16 mouse cellular contexts compared by ENCODE assay signal in the genomic region with DNA sequence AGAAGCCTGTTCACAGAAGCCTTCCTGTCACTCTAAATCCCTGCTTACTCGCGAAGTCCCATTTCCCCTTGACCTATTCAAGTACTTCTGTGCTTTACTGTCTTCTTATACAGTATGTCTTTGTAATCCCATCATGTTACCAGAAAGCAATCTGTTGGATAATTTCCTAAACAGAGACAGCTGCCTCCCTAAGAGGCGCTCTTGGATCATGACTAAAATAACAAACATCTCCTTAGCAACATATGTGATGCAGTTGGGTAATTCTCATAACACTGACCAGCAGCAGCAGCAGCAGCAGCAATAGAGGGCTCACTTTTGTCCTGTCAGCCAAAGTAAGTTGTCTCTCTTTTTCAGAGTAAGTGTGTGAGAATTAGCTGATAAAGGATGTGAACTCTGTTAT.
A peak's percentile ranks its signal among the peaks of the same experiment; 100 is the strongest.
DNase-seq lines count a peak whose midpoint lies in the region; ATAC-seq and TF ChIP-seq lines count a peak whose summit lies in the region.
"Had no signal": no experiment of that assay in that cellular context is flagged by ENCODE, and none has a peak within 500 bp of the region (broad histone marks: within the 10 kb centered on the region; RNA-seq: fewer than 3 reads in every experiment).

No protein-coding gene starts in this region.

- no peak for TF ChIP-seq POLR2A in thymus, adult 2 months (IDR thresholded peaks at IDR 0.05; ENCODE audit: control insufficient read depth, extremely low read depth, insufficient read depth, low read length, poor library complexity)

- peak; percentile 25 for DNase-seq in hindbrain, embryonic 14.5 days (ENCODE audit: low spot score)
- no peak for DNase-seq in hindbrain, embryonic 11.5 days (ENCODE audit: low spot score)
- peak; percentile 6 for DNase-seq in midbrain, embryonic 14.5 days
- DNase-seq in midbrain, embryonic 10.5 days (ENCODE audit: low spot score): no peak
- no peak for DNase-seq in thymus, adult 2 months
- DNase-seq in T-cell, adult 2 months (ENCODE audit: low spot score): no peak
- DNase-seq: adrenal gland, postnatal 10 days; cerebellum, adult 9-10 months; gastrocnemius, postnatal 36 days; kidney, adult 9 months; liver, postnatal 0 days had no signal

- 50% methylated on average over 3 of the region's 3 CpGs for WGBS in hindbrain, embryonic 14.5 days
- WGBS in hindbrain, embryonic 11.5 days: 70% methylated on average over 3 of the region's 3 CpGs
- WGBS in midbrain, embryonic 14.5 days: 48% methylated on average over 3 of the region's 3 CpGs
- 73% methylated on average over 3 of the region's 3 CpGs for WGBS in midbrain, embryonic 10.5 days
- WGBS in intestine, embryonic 16.5 days: 55% methylated on average over 3 of the region's 3 CpGs
- WGBS in thymus, adult 2 months: 92% methylated on average over 3 of the region's 3 CpGs

- H3K36me3 ChIP-seq in hindbrain, embryonic 14.5 days (replicated peaks; ENCODE audit: control insufficient read depth, insufficient read depth): no peaks in the 10 kb centered on the region
- H3K36me3 ChIP-seq in hindbrain, embryonic 11.5 days (ENCODE audit: control insufficient read depth, insufficient read depth, low read length): no peaks in the 10 kb centered on the region
- no peaks in the 10 kb centered on the region for H3K36me3 ChIP-seq in midbrain, embryonic 14.5 days (ENCODE audit: control insufficient read depth, insufficient read depth, low read length)
- H3K36me3 ChIP-seq in midbrain, embryonic 10.5 days: no peaks in the 10 kb centered on the region
- H3K36me3 ChIP-seq in intestine, embryonic 16.5 days (ENCODE audit: control insufficient read depth, insufficient read depth, low read length): no peaks in the 10 kb centered on the region
- no peaks in the 10 kb centered on the region for H3K36me3 ChIP-seq in thymus, adult 2 months (ENCODE audit: control insufficient read depth, insufficient read depth, low read length)
- H3K36me3 ChIP-seq: heart, embryonic 12.5 days; hindbrain, embryonic 15.5 days; limb, embryonic 15.5 days; neural tube, embryonic 15.5 days had no signal

- H3K4me2 ChIP-seq in hindbrain, embryonic 14.5 days (replicated peaks): no peak overlapping the region
- H3K4me2 ChIP-seq in hindbrain, embryonic 11.5 days (replicated peaks; ENCODE audit: low read depth, low read length): no peak overlapping the region
- H3K4me2 ChIP-seq in midbrain, embryonic 14.5 days (ENCODE audit: low read length): no peak overlapping the region
- no peak overlapping the region for H3K4me2 ChIP-seq in intestine, embryonic 16.5 days (ENCODE audit: low read depth, low read length)
- H3K4me2 ChIP-seq: heart, embryonic 12.5 days; hindbrain, embryonic 15.5 days; limb, embryonic 15.5 days; neural tube, embryonic 15.5 days had no signal

- no peaks in the 10 kb centered on the region for H3K4me1 ChIP-seq in hindbrain, embryonic 14.5 days (replicated peaks; ENCODE audit: control insufficient read depth, insufficient read depth, low read length)
- H3K4me1 ChIP-seq in hindbrain, embryonic 11.5 days (replicated peaks; ENCODE audit: control insufficient read depth, insufficient read depth, low read length): no peaks in the 10 kb centered on the region
- H3K4me1 ChIP-seq in midbrain, embryonic 14.5 days (ENCODE audit: control insufficient read depth, insufficient read depth, low read length): no peaks in the 10 kb centered on the region
- H3K4me1 ChIP-seq in midbrain, embryonic 10.5 days: no peaks in the 10 kb centered on the region
- H3K4me1 ChIP-seq in intestine, embryonic 16.5 days (ENCODE audit: control insufficient read depth, insufficient read depth, low read length): no peaks in the 10 kb centered on the region
- H3K4me1 ChIP-seq in thymus, adult 2 months (replicated peaks; ENCODE audit: control insufficient read depth, insufficient read depth, low read length): no peaks in the 10 kb centered on the region
- H3K4me1 ChIP-seq: heart, embryonic 12.5 days; hindbrain, embryonic 15.5 days; limb, embryonic 15.5 days; neural tube, embryonic 15.5 days had no signal

- H3K4me3 ChIP-seq in hindbrain, embryonic 14.5 days (replicated peaks; ENCODE audit: low read length): no peak overlapping the region
- H3K4me3 ChIP-seq in hindbrain, embryonic 11.5 days (ENCODE audit: low read depth, low read length): no peak overlapping the region
- H3K4me3 ChIP-seq in midbrain, embryonic 14.5 days (replicated peaks; ENCODE audit: low read depth, low read length): no peak overlapping the region
- H3K4me3 ChIP-seq in midbrain, embryonic 10.5 days: no peak overlapping the region
- no peak overlapping the region for H3K4me3 ChIP-seq in intestine, embryonic 16.5 days (ENCODE audit: low read length)
- H3K4me3 ChIP-seq in thymus, adult 2 months (ENCODE audit: control insufficient read depth, insufficient read depth, low read length): no peak overlapping the region
- H3K4me3 ChIP-seq: heart, embryonic 12.5 days; hindbrain, embryonic 15.5 days; limb, embryonic 15.5 days; neural tube, embryonic 15.5 days had no signal

- no peak overlapping the region for H3K27ac ChIP-seq in hindbrain, embryonic 14.5 days
- H3K27ac ChIP-seq in hindbrain, embryonic 11.5 days (ENCODE audit: low read depth, low read length): no peak overlapping the region
- H3K27ac ChIP-seq in midbrain, embryonic 14.5 days (replicated peaks; ENCODE audit: low read depth, low read length): no peak overlapping the region
- H3K27ac ChIP-seq in midbrain, embryonic 10.5 days (replicated peaks): no peak overlapping the region
- no peak overlapping the region for H3K27ac ChIP-seq in intestine, embryonic 16.5 days (ENCODE audit: low read length)
- H3K27ac ChIP-seq in thymus, adult 2 months (ENCODE audit: control insufficient read depth, insufficient read depth, low read length): no peak overlapping the region
- H3K27ac ChIP-seq: hindbrain, embryonic 15.5 days; limb, embryonic 15.5 days; neural tube, embryonic 15.5 days had no signal

- no peaks in the 10 kb centered on the region for H3K9me3 ChIP-seq in hindbrain, embryonic 14.5 days (ENCODE audit: control insufficient read depth, low read length)
- H3K9me3 ChIP-seq in hindbrain, embryonic 11.5 days (ENCODE audit: control insufficient read depth, low read length): no peaks in the 10 kb centered on the region
- H3K9me3 ChIP-seq in midbrain, embryonic 14.5 days (ENCODE audit: control insufficient read depth, low read length): no peaks in the 10 kb centered on the region
- H3K9me3 ChIP-seq in midbrain, embryonic 10.5 days (replicated peaks): no peaks in the 10 kb centered on the region
- H3K9me3 ChIP-seq in intestine, embryonic 16.5 days (ENCODE audit: control insufficient read depth, low read length): no peaks in the 10 kb centered on the region
- H3K9me3 ChIP-seq: heart, embryonic 12.5 days; hindbrain, embryonic 15.5 days; limb, embryonic 15.5 days; neural tube, embryonic 15.5 days had no signal

- no peaks in the 10 kb centered on the region for H3K27me3 ChIP-seq in hindbrain, embryonic 14.5 days (ENCODE audit: control insufficient read depth, insufficient read depth, low read length)
- H3K27me3 ChIP-seq in hindbrain, embryonic 11.5 days (ENCODE audit: control insufficient read depth, insufficient read depth, low read length): no peaks in the 10 kb centered on the region
- no peaks in the 10 kb centered on the region for H3K27me3 ChIP-seq in midbrain, embryonic 14.5 days (ENCODE audit: control insufficient read depth, insufficient read depth, low read length)
- H3K27me3 ChIP-seq in midbrain, embryonic 10.5 days (ENCODE audit: low read depth, poor library complexity, severe bottlenecking): no peaks in the 10 kb centered on the region
- H3K27me3 ChIP-seq in intestine, embryonic 16.5 days (replicated peaks; ENCODE audit: control insufficient read depth, insufficient read depth, low read length): no peaks in the 10 kb centered on the region
- H3K27me3 ChIP-seq in thymus, adult 2 months (ENCODE audit: control insufficient read depth, insufficient read depth, low read length): no peaks in the 10 kb centered on the region
- H3K27me3 ChIP-seq: heart, embryonic 12.5 days; hindbrain, embryonic 15.5 days; limb, embryonic 15.5 days; neural tube, embryonic 15.5 days had no signal

- no peak overlapping the region for H3K9ac ChIP-seq in hindbrain, embryonic 14.5 days
- no peak overlapping the region for H3K9ac ChIP-seq in hindbrain, embryonic 11.5 days (ENCODE audit: low read depth, low read length)
- no peak overlapping the region for H3K9ac ChIP-seq in midbrain, embryonic 14.5 days (replicated peaks; ENCODE audit: low read length)
- no peak overlapping the region for H3K9ac ChIP-seq in intestine, embryonic 16.5 days (ENCODE audit: low read depth, low read length)
- H3K9ac ChIP-seq: heart, embryonic 12.5 days; hindbrain, embryonic 15.5 days; limb, embryonic 15.5 days; liver, postnatal 0 days; neural tube, embryonic 15.5 days had no signal

- peak; percentile 57; the same call in 1 of the 2 replicates for ATAC-seq in hindbrain, embryonic 14.5 days (ENCODE audit: low FRiP score)
- ATAC-seq in hindbrain, embryonic 11.5 days (ENCODE audit: low FRiP score): no peak
- no peak for ATAC-seq in midbrain, embryonic 14.5 days (ENCODE audit: low FRiP score, low TSS enrichment)
- peak; percentile 59 for ATAC-seq in intestine, embryonic 16.5 days
- ATAC-seq: liver, postnatal 0 days had no signal

- TF ChIP-seq CTCF in thymus, adult 2 months (IDR thresholded peaks at IDR 0.05; ENCODE audit: borderline replicate concordance, control insufficient read depth, extremely low read depth, insufficient read depth, low read length, poor library complexity): no peak

Comparison
In these comparisons a context has a peak if more than half of its experiments do, and no peak if none do; other contexts are left out.
1. ATAC-seq: peak in hindbrain, embryonic 14.5 days (single experiment) and intestine, embryonic 16.5 days (single experiment); none in hindbrain, embryonic 11.5 days (single experiment) and midbrain, embryonic 14.5 days (single experiment).
2. DNase-seq: peak in hindbrain, embryonic 14.5 days (single experiment) and midbrain, embryonic 14.5 days (single experiment); none in hindbrain, embryonic 11.5 days (single experiment), midbrain, embryonic 10.5 days (single experiment), thymus, adult 2 months (single experiment) and T-cell, adult 2 months (single experiment).